Mouse (Mus musculus) bone marrow macrophage, adult 2 months (primary cell): ENCODE data around the gene Antxr1.

Experiments used
- CTCF ChIP-seq: IDR thresholded peaks from 2 replicates; pipeline ENCODE4 v1.5.1; 2012; ENCODE audit warnings: low read depth, mild to moderate bottlenecking, low read length, moderate library complexity
- POLR2A ChIP-seq: IDR thresholded peaks from 2 replicates; pipeline ENCODE4 v1.6.1; 2012; ENCODE audit warnings: mild to moderate bottlenecking, low read depth, low read length, borderline replicate concordance

DNA sequence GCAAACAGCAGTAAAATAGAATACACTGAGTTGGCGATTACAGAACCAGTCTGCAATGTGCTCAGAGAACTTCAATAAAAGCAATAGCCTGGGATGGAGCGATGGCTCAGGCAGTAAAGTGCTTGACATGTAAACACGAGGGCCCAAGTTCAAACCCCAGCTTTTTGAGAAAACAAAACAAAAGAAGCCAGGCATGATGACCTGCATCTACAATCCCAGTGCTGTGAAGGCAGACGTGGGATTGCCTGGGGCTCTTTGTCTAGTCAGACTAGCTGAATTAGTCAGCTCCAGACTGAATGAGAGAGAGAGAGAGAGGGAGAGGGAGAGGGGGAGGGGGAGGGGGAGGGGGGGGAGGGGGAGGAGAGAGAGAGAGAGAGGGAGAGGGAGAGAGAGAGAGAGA is 33.6 kb downstream of the Antxr1 start:
- TF ChIP-seq POLR2A (no peak), CTCF (no peak)
